ENCODE assay signal across 7 mouse cellular contexts in the genomic region with DNA sequence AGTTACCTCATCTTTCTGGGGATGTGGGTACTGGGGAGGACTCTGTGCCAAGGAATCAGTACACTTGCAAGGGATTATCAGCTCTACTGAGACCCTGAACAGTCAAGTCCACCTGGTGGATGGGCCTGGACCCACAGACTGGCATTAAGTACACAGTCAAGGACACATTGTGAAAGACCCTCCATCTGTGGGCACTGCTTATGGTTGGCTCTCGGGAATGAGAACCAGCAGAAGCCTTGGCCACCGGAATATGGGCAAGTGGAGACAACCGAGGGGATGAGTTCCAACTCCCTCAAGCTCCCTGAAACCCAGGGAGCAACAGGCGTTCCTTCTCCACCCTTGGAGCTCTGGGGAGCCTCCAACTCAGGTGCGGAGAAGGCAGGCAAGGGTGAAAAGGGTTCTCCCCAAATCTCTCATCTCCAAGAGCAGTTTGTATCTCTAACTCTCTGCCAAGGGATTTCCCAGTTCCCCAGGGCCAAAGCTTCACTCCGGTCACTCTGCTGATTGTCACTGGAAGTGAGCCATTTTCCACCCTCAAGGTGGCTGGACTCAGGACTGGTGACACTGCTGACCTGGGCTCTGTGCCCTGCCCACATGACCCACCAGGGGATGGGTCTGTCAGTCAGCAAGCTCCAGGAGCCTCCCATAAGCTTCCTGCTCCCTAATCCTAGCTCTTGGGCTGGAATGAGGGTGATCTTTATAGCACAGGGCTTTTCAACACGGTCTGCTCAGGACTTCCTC. TPM values are rescaled to one million over a fixed set of nuclear protein-coding genes. Genes with fewer than 3 reads are reported as not detected.
A peak's percentile ranks its signal among the peaks of the same experiment; 100 is the strongest.
DNase-seq lines count a peak whose midpoint lies in the region; ATAC-seq and TF ChIP-seq lines count a peak whose summit lies in the region.

No protein-coding gene starts in this region.

- H3K27me3 ChIP-seq in lung, embryonic 15.5 days: no peaks in the 10 kb centered on the region
- no peaks in the 10 kb centered on the region for H3K27me3 ChIP-seq in liver, postnatal 0 days (ENCODE audit: insufficient read depth, low read length)

- no peaks in the 10 kb centered on the region for H3K9me3 ChIP-seq in lung, embryonic 15.5 days
- no peaks in the 10 kb centered on the region for H3K9me3 ChIP-seq in liver, postnatal 0 days (ENCODE audit: low read length)

- H3K36me3 ChIP-seq in lung, embryonic 15.5 days: no peaks in the 10 kb centered on the region
- H3K36me3 ChIP-seq in liver, postnatal 0 days (replicated peaks; ENCODE audit: insufficient read depth, low read length): no peaks in the 10 kb centered on the region

- H3K27ac ChIP-seq in lung, embryonic 15.5 days: no peak overlapping the region
- peak overlapping the region; percentile 76 for H3K27ac ChIP-seq in liver, postnatal 0 days (ENCODE audit: low read depth)

- DNase-seq in lung, postnatal 14 days: no peak
- DNase-seq in heart, adult 11 months: peak; percentile 99
- peak; percentile 52 to 64 for DNase-seq in heart, postnatal 14 days
- no peak for DNase-seq in liver, postnatal 0 days
- no peak for DNase-seq in cerebellum, postnatal 14 days
- no peak for DNase-seq in right cerebral cortex, adult 18-20 months

- H3K4me2 ChIP-seq in lung, embryonic 15.5 days: peak overlapping the region; percentile 25
- peak overlapping the region; percentile 61 for H3K4me2 ChIP-seq in liver, postnatal 0 days (ENCODE audit: low read depth, low read length)

- intact Hi-C loops in heart, postnatal 14 days (cut with DNase I): no loop called here

- H3K4me3 ChIP-seq in lung, embryonic 15.5 days: no peak overlapping the region
- peak overlapping the region; percentile 17; the same call in 1 of the 2 replicates for H3K4me3 ChIP-seq in liver, postnatal 0 days (ENCODE audit: low read depth, low read length)

- H3K9ac ChIP-seq in lung, embryonic 15.5 days: no peak overlapping the region
- peak overlapping the region; percentile 50; the same call in 1 of the 2 replicates for H3K9ac ChIP-seq in liver, postnatal 0 days (replicated peaks)

- ATAC-seq in lung, embryonic 15.5 days (ENCODE audit: borderline replicate concordance, extremely low read depth, low FRiP score, low TSS enrichment): no peak
- ATAC-seq in liver, postnatal 0 days: no peak

- TF ChIP-seq CTCF in liver, postnatal 0 days (IDR thresholded peaks at IDR 0.05; ENCODE audit: low read depth): no peak

- peaks cover 30% of the 10 kb centered on the region for H3K4me1 ChIP-seq in lung, embryonic 15.5 days
- peaks cover 36% of the 10 kb centered on the region for H3K4me1 ChIP-seq in liver, postnatal 0 days (ENCODE audit: insufficient read depth)

- WGBS in lung, embryonic 15.5 days: 77% methylated on average over 7 of the region's 7 CpGs
- 75% methylated on average over 7 of the region's 7 CpGs for WGBS in liver, postnatal 0 days (ENCODE audit: insufficient replicate concordance)

- no peak for TF ChIP-seq EP300 in liver, postnatal 0 days (IDR thresholded peaks at IDR 0.05; ENCODE audit: low read depth)

RNA-seq across cellular contexts. Expression of a gene that starts 5.4 kb away (rescaled TPM):
- 2.8 and 3.5 TPM in 2 replicates for polyA plus RNA-seq in lung, embryonic 15.5 days (2015; fragmentation: Nextera tagmentation; extraction: Ambion mirVana)
- total RNA-seq in heart, postnatal 14 days (2021): 1 to 10 TPM; 3.5 to 4.0 TPM
- polyA plus RNA-seq in liver, postnatal 0 days (2015; fragmentation: Nextera tagmentation; extraction: Ambion mirVana): 0.67 and 0.78 TPM in 2 replicates

RNA-seq across cellular contexts. Expression of a gene that starts 43.6 kb away (rescaled TPM):
- not detected in 2 replicates for polyA plus RNA-seq in lung, embryonic 15.5 days (2015; fragmentation: Nextera tagmentation; extraction: Ambion mirVana)
- total RNA-seq in heart, postnatal 14 days (2021): not detected
- polyA plus RNA-seq in liver, postnatal 0 days (2015; fragmentation: Nextera tagmentation; extraction: Ambion mirVana): not detected in 2 replicates

RNA-seq across cellular contexts. Expression of a gene that starts 53.5 kb away (rescaled TPM):
- polyA plus RNA-seq in lung, embryonic 15.5 days (2015; fragmentation: Nextera tagmentation; extraction: Ambion mirVana): 0.87 and 1.1 TPM in 2 replicates
- not detected for total RNA-seq in heart, postnatal 14 days (2021)
- polyA plus RNA-seq in liver, postnatal 0 days (2015; fragmentation: Nextera tagmentation; extraction: Ambion mirVana): 0.09 TPM in 1 of 2 replicates, not detected in the other

Comparison
In these comparisons a context has a peak if more than half of its experiments do, and no peak if none do; other contexts are left out.
1. DNase-seq: peak in heart, adult 11 months (single experiment) and heart, postnatal 14 days (2 of 2); none in lung, postnatal 14 days (single experiment), liver, postnatal 0 days (single experiment), cerebellum, postnatal 14 days (0 of 2) and right cerebral cortex, adult 18-20 months (single experiment).